Mouse (Mus musculus): Measurements from ENCODE around the gene Zdhhc21. TPM values are rescaled to one million over a fixed set of nuclear protein-coding genes. Genes with fewer than 3 reads are reported as not detected.

Gene Zdhhc21
- polyA plus RNA-seq, 1 experiment from 2014 or later, result 19.2 TPM

- Histone ChIP-seq H3K9ac (ENCODE audit: low read depth, low read length) (no peak overlapping the region), H3K27ac (ENCODE audit: low read depth, low read length) (no peak overlapping the region), H3K27me3 (replicated peaks; ENCODE audit: control insufficient read depth, insufficient read depth, low read length) (no peaks in the 10 kb centered on the region), H3K36me3 (ENCODE audit: control insufficient read depth, insufficient read depth, low read length) (no peaks in the 10 kb centered on the region), H3K4me3 (ENCODE audit: low read length) (no peak overlapping the region), H3K4me1 (ENCODE audit: control insufficient read depth, insufficient read depth, low read depth, low read length) (no peaks in the 10 kb centered on the region), H3K4me2 (ENCODE audit: low read length) (no peak overlapping the region), H3K9me3 (ENCODE audit: control insufficient read depth, low read length) (no peaks in the 10 kb centered on the region)
- ATAC-seq, result peak; percentile 56; the same call in 1 of the 2 replicates
- 47% methylated on average over 4 of the region's 4 CpGs for WGBS
Observed at GRCm38 (mm10) chr4:82815296-82815695, 44.5 kb downstream of the Zdhhc21 start.

GRCm38 (mm10) chr4:82813356-82813755 lies 46.4 kb downstream of the Zdhhc21 start:
- ATAC-seq, result no peak
- Histone ChIP-seq H3K4me3 (ENCODE audit: low read length) (no peak overlapping the region), H3K9me3 (ENCODE audit: control insufficient read depth, low read length) (no peaks in the 10 kb centered on the region), H3K4me2 (ENCODE audit: low read length) (no peak overlapping the region), H3K27ac (ENCODE audit: low read depth, low read length) (no peak overlapping the region), H3K9ac (ENCODE audit: low read depth, low read length) (no peak overlapping the region), H3K27me3 (replicated peaks; ENCODE audit: control insufficient read depth, insufficient read depth, low read length) (no peaks in the 10 kb centered on the region), H3K4me1 (ENCODE audit: control insufficient read depth, insufficient read depth, low read depth, low read length) (no peaks in the 10 kb centered on the region), H3K36me3 (ENCODE audit: control insufficient read depth, insufficient read depth, low read length) (no peaks in the 10 kb centered on the region)
- 69% methylated on average over 6 of the region's 6 CpGs for WGBS

- Histone ChIP-seq H3K9me3 (ENCODE audit: control insufficient read depth, low read length) (no peaks in the 10 kb centered on the region), H3K27ac (ENCODE audit: low read depth, low read length) (no peak overlapping the region), H3K4me3 (ENCODE audit: low read length) (no peak overlapping the region), H3K4me1 (ENCODE audit: control insufficient read depth, insufficient read depth, low read depth, low read length) (no peaks in the 10 kb centered on the region), H3K36me3 (ENCODE audit: control insufficient read depth, insufficient read depth, low read length) (no peaks in the 10 kb centered on the region), H3K4me2 (ENCODE audit: low read length) (no peak overlapping the region), H3K27me3 (replicated peaks; ENCODE audit: control insufficient read depth, insufficient read depth, low read length) (no peaks in the 10 kb centered on the region), H3K9ac (ENCODE audit: low read depth, low read length) (no peak overlapping the region)
- ATAC-seq, result no peak
- 69% methylated on average over 10 of the region's 10 CpGs for WGBS
Observed at GRCm38 (mm10) chr4:82807811-82808210, 51.9 kb downstream of the Zdhhc21 start.

- H3K36me3 ChIP-seq (ENCODE audit: control insufficient read depth, insufficient read depth, low read length), result no peaks in the 10 kb centered on the region
- ATAC-seq, result peak; percentile 92
- H3K4me3 ChIP-seq (ENCODE audit: low read length), result no peak overlapping the region
- H3K4me1 ChIP-seq (ENCODE audit: control insufficient read depth, insufficient read depth, low read depth, low read length), result no peaks in the 10 kb centered on the region
- H3K4me2 ChIP-seq (ENCODE audit: low read length), result no peak overlapping the region
- H3K27me3 ChIP-seq (replicated peaks; ENCODE audit: control insufficient read depth, insufficient read depth, low read length), result no peaks in the 10 kb centered on the region
- no peaks in the 10 kb centered on the region for H3K9me3 ChIP-seq (ENCODE audit: control insufficient read depth, low read length)
- H3K9ac ChIP-seq (ENCODE audit: low read depth, low read length), result no peak overlapping the region
- WGBS, result 26% methylated on average over 10 of the region's 10 CpGs
- no peak overlapping the region for H3K27ac ChIP-seq (ENCODE audit: low read depth, low read length)
Observed at GRCm38 (mm10) chr4:82806176-82806757, 53.5 kb downstream of the Zdhhc21 start.

- no peaks in the 10 kb centered on the region for H3K36me3 ChIP-seq (ENCODE audit: control insufficient read depth, insufficient read depth, low read length)
Observed at GRCm38 (mm10) chr4:82804019-82804418, 55.7 kb downstream of the Zdhhc21 start.

GRCm38 (mm10) chr4:82793608-82794007 lies 66.2 kb downstream of the Zdhhc21 start:
- Histone ChIP-seq H3K27ac (ENCODE audit: low read depth, low read length) (no peak overlapping the region), H3K4me2 (ENCODE audit: low read length) (no peak overlapping the region), H3K9me3 (ENCODE audit: control insufficient read depth, low read length) (no peaks in the 10 kb centered on the region), H3K4me1 (ENCODE audit: control insufficient read depth, insufficient read depth, low read depth, low read length) (no peaks in the 10 kb centered on the region), H3K36me3 (ENCODE audit: control insufficient read depth, insufficient read depth, low read length) (no peaks in the 10 kb centered on the region), H3K27me3 (replicated peaks; ENCODE audit: control insufficient read depth, insufficient read depth, low read length) (no peaks in the 10 kb centered on the region), H3K4me3 (ENCODE audit: low read length) (no peak overlapping the region), H3K9ac (ENCODE audit: low read depth, low read length) (no peak overlapping the region)
- ATAC-seq, result no peak
- WGBS, result 93% methylated on average over 6 of the region's 6 CpGs

More at GRCm38 (mm10) chr4:82804019-82804418, 55.7 kb downstream of the Zdhhc21 start:
- H3K4me3 ChIP-seq (ENCODE audit: low read length), result no peak overlapping the region
- H3K9ac ChIP-seq (ENCODE audit: low read depth, low read length), result no peak overlapping the region
- H3K27me3 ChIP-seq (replicated peaks; ENCODE audit: control insufficient read depth, insufficient read depth, low read length), result no peaks in the 10 kb centered on the region
- ATAC-seq, result no peak
- no peaks in the 10 kb centered on the region for H3K4me1 ChIP-seq (ENCODE audit: control insufficient read depth, insufficient read depth, low read depth, low read length)
- H3K4me2 ChIP-seq (ENCODE audit: low read length), result no peak overlapping the region
- H3K27ac ChIP-seq (ENCODE audit: low read depth, low read length), result no peak overlapping the region
- WGBS, result 35% methylated on average over 2 of the region's 2 CpGs
- no peaks in the 10 kb centered on the region for H3K9me3 ChIP-seq (ENCODE audit: control insufficient read depth, low read length)

- no peak overlapping the region for H3K4me2 ChIP-seq (ENCODE audit: low read length)
- no peaks in the 10 kb centered on the region for H3K9me3 ChIP-seq (ENCODE audit: control insufficient read depth, low read length)
- no peak; the same call in 1 of the 2 replicates for ATAC-seq
- H3K27ac ChIP-seq (ENCODE audit: low read depth, low read length), result no peak overlapping the region
- no peak overlapping the region for H3K4me3 ChIP-seq (ENCODE audit: low read length)
- H3K4me1 ChIP-seq (ENCODE audit: control insufficient read depth, insufficient read depth, low read depth, low read length), result no peaks in the 10 kb centered on the region
- no peaks in the 10 kb centered on the region for H3K36me3 ChIP-seq (ENCODE audit: control insufficient read depth, insufficient read depth, low read length)
- H3K27me3 ChIP-seq (replicated peaks; ENCODE audit: control insufficient read depth, insufficient read depth, low read length), result no peaks in the 10 kb centered on the region
- H3K9ac ChIP-seq (ENCODE audit: low read depth, low read length), result no peak overlapping the region
- WGBS, result 65% methylated on average over 5 of the region's 5 CpGs
Observed at GRCm38 (mm10) chr4:82792906-82793580, 66.7 kb downstream of the Zdhhc21 start.

- no peaks in the 10 kb centered on the region for H3K36me3 ChIP-seq (ENCODE audit: control insufficient read depth, insufficient read depth, low read length)
- no peaks in the 10 kb centered on the region; the same call in 1 of the 2 replicates for H3K4me1 ChIP-seq (ENCODE audit: control insufficient read depth, insufficient read depth, low read depth, low read length)
- H3K9me3 ChIP-seq (ENCODE audit: control insufficient read depth, low read length), result no peaks in the 10 kb centered on the region
- peak; percentile 76 for ATAC-seq
- 51% methylated on average over 11 of the region's 11 CpGs for WGBS
- no peaks in the 10 kb centered on the region for H3K27me3 ChIP-seq (replicated peaks; ENCODE audit: control insufficient read depth, insufficient read depth, low read length)
- no peak overlapping the region for H3K4me3 ChIP-seq (ENCODE audit: low read length)
- no peak overlapping the region for H3K9ac ChIP-seq (ENCODE audit: low read depth, low read length)
- H3K27ac ChIP-seq (ENCODE audit: low read depth, low read length), result no peak overlapping the region
- H3K4me2 ChIP-seq (ENCODE audit: low read length), result no peak overlapping the region
Observed at GRCm38 (mm10) chr4:82765513-82766216, 94.1 kb downstream of the Zdhhc21 start.

- Histone ChIP-seq H3K27ac (ENCODE audit: low read depth, low read length) (no peak overlapping the region), H3K27me3 (replicated peaks; ENCODE audit: control insufficient read depth, insufficient read depth, low read length) (no peaks in the 10 kb centered on the region), H3K4me1 (ENCODE audit: control insufficient read depth, insufficient read depth, low read depth, low read length) (no peaks in the 10 kb centered on the region; the same call in 1 of the 2 replicates), H3K4me2 (ENCODE audit: low read length) (no peak overlapping the region), H3K9ac (ENCODE audit: low read depth, low read length) (no peak overlapping the region), H3K36me3 (ENCODE audit: control insufficient read depth, insufficient read depth, low read length) (no peaks in the 10 kb centered on the region), H3K4me3 (ENCODE audit: low read length) (no peak overlapping the region), H3K9me3 (ENCODE audit: control insufficient read depth, low read length) (no peaks in the 10 kb centered on the region)
- 40% methylated on average over 5 of the region's 5 CpGs for WGBS
- ATAC-seq, result no peak
Observed at GRCm38 (mm10) chr4:82763586-82763985, 96.2 kb downstream of the Zdhhc21 start.

Data from hindbrain, embryonic 16.5 days (tissue).